Mouse (Mus musculus) kidney, embryonic 15.5 days (tissue): ENCODE results near the gene 2010111I01Rik. TPM values are rescaled to one million over a fixed set of nuclear protein-coding genes. Genes with fewer than 3 reads are reported as not detected.

ENCODE experiments used
- ATAC-seq: fragments of 200-750 bp; cut with Nextera tagmentation; replicated peaks from 2 replicates; pipeline ENCODE4 v1.8.0; 2017; ENCODE audit warnings: moderate TSS enrichment; ENCODE audit not compliant: low FRiP score
- H3K27ac ChIP-seq: fragments of 300-500 bp; sonication (generic); 2 replicates; pipeline ENCODE4 v1.5.1; 2015; ENCODE audit warnings: mild to moderate bottlenecking, inconsistent platforms
- H3K27me3 ChIP-seq: fragments of 300-500 bp; sonication (generic); 2 replicates; pipeline ENCODE4 v1.6.1; 2015; ENCODE audit warnings: inconsistent platforms
- H3K36me3 ChIP-seq: fragments of 300-500 bp; sonication (generic); 2 replicates; pipeline ENCODE4 v1.6.1; 2015; ENCODE audit warnings: inconsistent platforms
- H3K4me1 ChIP-seq: fragments of 300-500 bp; sonication (generic); 2 replicates; pipeline ENCODE4 v1.6.1; 2015; ENCODE audit warnings: inconsistent platforms
- H3K4me2 ChIP-seq: fragments of 300-500 bp; sonication (generic); 2 replicates; pipeline ENCODE4 v1.6.1; 2015; ENCODE audit warnings: moderate library complexity, mild to moderate bottlenecking, inconsistent platforms
- H3K4me3 ChIP-seq: fragments of 300-500 bp; sonication (generic); replicated peaks from 2 replicates; pipeline ENCODE4 v1.5.1; 2015; ENCODE audit warnings: mild to moderate bottlenecking, inconsistent platforms
- H3K9ac ChIP-seq: fragments of 300-500 bp; sonication (generic); 2 replicates; pipeline ENCODE4 v1.6.1; 2015; ENCODE audit warnings: mild to moderate bottlenecking, inconsistent platforms
- H3K9me3 ChIP-seq: fragments of 300-500 bp; sonication (generic); replicated peaks from 2 replicates; pipeline ENCODE4 v1.6.1; 2016; ENCODE audit warnings: inconsistent platforms
- WGBS: fragments of 180-500 bp; shearing (Covaris S2); methylation state at CpG from one replicate; pipeline ENCODE4 v1.1.7; 2015; ENCODE audit warnings: mixed read lengths; 5-methylcytosine and 5-hydroxymethylcytosine counted together
- polyA plus RNA-seq: library from polyadenylated mRNA; unstranded; fragments of >200 nt; fragmentation: Nextera tagmentation; extraction: Ambion mirVana; gene quantifications from 2 replicates; pipeline ENCODE4 v1.2.1, GENCODE M21; 2015

2010111I01Rik gene
- polyA plus RNA-seq, 1 experiment from 2014 or later = 128 TPM

- H3K9ac ChIP-seq = no peak overlapping the region
Measured at GRCm38 (mm10) chr13:63268776-63269175, 304.1 kb downstream of the 2010111I01Rik start.

GRCm38 (mm10) chr13:63270191-63270590 is 305.5 kb downstream of the 2010111I01Rik start:
- no peak overlapping the region for H3K9ac ChIP-seq
- H3K36me3 ChIP-seq = no peaks in the 10 kb centered on the region
- peak overlapping the region; percentile 24; the same call in 1 of the 2 replicates for H3K4me2 ChIP-seq
- WGBS = 48% methylated on average over 5 of the region's 5 CpGs
- peaks cover 75% of the 10 kb centered on the region for H3K4me1 ChIP-seq
- H3K27me3 ChIP-seq = no peaks in the 10 kb centered on the region
- H3K27ac ChIP-seq = peak overlapping the region; percentile 54
- ATAC-seq = no peak
- H3K4me3 ChIP-seq = no peak overlapping the region
- H3K9me3 ChIP-seq = no peaks in the 10 kb centered on the region

More at GRCm38 (mm10) chr13:63268776-63269175, 304.1 kb downstream of the 2010111I01Rik start:
- Histone ChIP-seq H3K27me3 (no peaks in the 10 kb centered on the region), H3K4me1 (peaks cover 73% of the 10 kb centered on the region), H3K27ac (peak overlapping the region; percentile 85), H3K4me3 (no peak overlapping the region), H3K9me3 (no peaks in the 10 kb centered on the region), H3K4me2 (0 out of 2 replicates have a peak overlapping the region, but pooled peaks have one; percentile 3), H3K36me3 (0 out of 2 replicates have a peak, but pooled peaks cover 2% of the 10 kb centered on the region)
- 50% methylated on average over 1 of the region's 1 CpGs for WGBS
- no peak for ATAC-seq

DNA sequence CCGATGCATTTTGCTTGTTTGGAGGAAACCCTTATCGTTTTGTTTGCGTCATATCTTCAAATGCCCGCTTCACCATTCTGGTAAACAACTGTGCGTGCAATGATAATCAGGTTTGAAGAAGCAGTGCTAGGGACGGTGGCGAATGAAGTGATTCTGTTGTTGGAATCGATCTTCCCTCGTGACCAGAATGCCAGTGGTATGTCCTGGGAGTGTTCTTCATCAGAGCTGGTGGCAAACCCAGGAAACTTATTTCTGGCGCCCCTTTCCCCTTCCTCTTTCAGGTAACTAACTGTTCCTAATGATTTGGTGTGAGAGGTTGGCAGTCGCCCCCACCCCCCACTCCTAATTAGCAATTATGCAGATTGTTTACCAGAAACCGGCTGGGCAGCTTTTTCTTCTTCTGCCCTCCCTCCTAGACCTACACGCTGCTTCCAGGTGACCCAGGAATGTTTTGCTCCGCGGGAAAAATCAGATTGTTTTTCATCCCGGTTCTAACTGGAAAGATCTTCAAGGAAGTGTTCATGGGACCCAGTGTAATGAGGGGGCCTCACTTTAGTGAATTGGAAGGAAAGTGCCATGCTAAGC is 307.4 kb downstream of the 2010111I01Rik start:
- WGBS = 16% methylated on average over 16 of the region's 16 CpGs
- H3K9me3 ChIP-seq = no peaks in the 10 kb centered on the region
- peak overlapping the region; percentile 52 for H3K4me3 ChIP-seq
- no peaks in the 10 kb centered on the region for H3K27me3 ChIP-seq
- peak overlapping the region; percentile 47; the same call in 1 of the 2 replicates for H3K9ac ChIP-seq
- H3K27ac ChIP-seq = peak overlapping the region; percentile 91
- H3K4me2 ChIP-seq = peak overlapping the region; percentile 68
- ATAC-seq = no peak
- peaks cover 75% of the 10 kb centered on the region for H3K4me1 ChIP-seq
- 0 out of 2 replicates have a peak, but pooled peaks cover 3% of the 10 kb centered on the region for H3K36me3 ChIP-seq

DNA sequence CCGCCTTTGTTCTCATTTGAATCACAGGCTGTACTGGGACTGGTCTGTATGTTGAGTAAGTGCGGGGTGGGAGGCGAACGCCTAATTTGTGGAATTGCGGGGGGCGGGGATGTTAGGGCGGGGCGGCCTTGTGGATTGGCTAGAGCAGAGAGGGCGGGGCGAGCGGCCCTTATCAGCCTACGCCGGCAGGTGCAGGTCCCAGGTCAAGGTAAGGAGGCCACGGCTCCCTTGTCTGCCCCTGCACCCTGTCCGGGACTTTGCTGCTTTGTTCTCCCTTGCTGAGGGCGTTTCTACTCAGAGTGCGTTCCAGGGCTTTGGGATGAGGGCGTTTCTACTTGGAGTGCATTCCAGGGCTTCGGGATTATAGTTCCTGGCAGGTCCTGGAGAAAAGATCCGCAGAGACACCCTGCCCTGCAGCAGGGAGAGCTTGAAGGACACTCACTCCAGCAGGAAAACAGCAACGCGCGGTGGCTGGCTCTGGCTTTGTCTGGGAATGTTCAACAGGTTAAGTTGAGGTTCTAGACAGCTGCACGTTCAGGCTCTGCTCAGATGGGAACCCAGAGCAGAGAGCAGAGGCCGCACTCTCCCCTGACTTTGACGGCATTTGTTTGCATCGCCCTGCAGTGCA is 308.0 kb downstream of the 2010111I01Rik start:
- peak; percentile 92 for ATAC-seq
- 2% methylated on average over 27 of the region's 27 CpGs for WGBS
- peaks cover 75% of the 10 kb centered on the region for H3K4me1 ChIP-seq
- H3K9me3 ChIP-seq = no peaks in the 10 kb centered on the region
- no peaks in the 10 kb centered on the region for H3K27me3 ChIP-seq
- 0 out of 2 replicates have a peak, but pooled peaks cover 6% of the 10 kb centered on the region for H3K36me3 ChIP-seq
- peak overlapping the region; percentile 91 for H3K27ac ChIP-seq
- H3K4me2 ChIP-seq = peak overlapping the region; percentile 68
- peak overlapping the region; percentile 47 for H3K9ac ChIP-seq
- peak overlapping the region; percentile 52 for H3K4me3 ChIP-seq

- WGBS = 46% methylated on average over 2 of the region's 2 CpGs
- Histone ChIP-seq H3K9me3 (no peaks in the 10 kb centered on the region), H3K36me3 (0 out of 2 replicates have a peak, but pooled peaks cover 6% of the 10 kb centered on the region), H3K4me2 (peak overlapping the region; percentile 68), H3K4me3 (peak overlapping the region; percentile 52), H3K27ac (peak overlapping the region; percentile 54), H3K9ac (peak overlapping the region; percentile 41), H3K4me1 (peaks cover 75% of the 10 kb centered on the region), H3K27me3 (no peaks in the 10 kb centered on the region)
- ATAC-seq = no peak
Measured at GRCm38 (mm10) chr13:63273859-63274258, 309.2 kb downstream of the 2010111I01Rik start.

- peak overlapping the region; percentile 52 for H3K4me3 ChIP-seq
- 60% methylated on average over 10 of the region's 10 CpGs for WGBS
Measured at GRCm38 (mm10) chr13:63274488-63275166, 309.9 kb downstream of the 2010111I01Rik start.

DNA sequence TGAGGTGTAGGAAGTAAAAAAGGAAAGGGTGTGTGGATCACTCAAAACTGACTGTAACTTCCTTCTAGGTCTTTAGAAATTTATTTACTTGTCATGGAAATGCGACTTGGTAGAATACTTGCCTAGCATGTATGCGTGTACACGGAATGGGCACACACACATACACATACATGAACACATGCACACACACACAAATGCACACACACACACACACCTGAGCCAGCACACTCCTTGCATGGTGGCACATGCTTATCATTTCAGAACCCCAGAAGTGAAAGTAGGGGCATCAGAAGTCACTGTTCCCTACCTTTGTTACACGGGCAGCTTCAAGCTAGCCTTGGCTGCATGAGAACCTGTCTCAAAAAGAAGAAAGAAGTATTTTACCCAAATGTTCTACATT is 311.7 kb downstream of the 2010111I01Rik start:
- Histone ChIP-seq H3K27me3 (no peaks in the 10 kb centered on the region), H3K27ac (0 out of 2 replicates have a peak overlapping the region, but pooled peaks have one; percentile 23), H3K4me3 (peak overlapping the region; percentile 6), H3K9ac (no peak overlapping the region), H3K4me1 (peaks cover 81% of the 10 kb centered on the region), H3K4me2 (peak overlapping the region; percentile 49), H3K36me3 (0 out of 2 replicates have a peak, but pooled peaks cover 6% of the 10 kb centered on the region), H3K9me3 (no peaks in the 10 kb centered on the region)
- 84% methylated on average over 4 of the region's 4 CpGs for WGBS
- ATAC-seq = no peak

More at GRCm38 (mm10) chr13:63274488-63275166, 309.9 kb downstream of the 2010111I01Rik start:
- H3K36me3 ChIP-seq = 0 out of 2 replicates have a peak, but pooled peaks cover 6% of the 10 kb centered on the region
- H3K4me2 ChIP-seq = peak overlapping the region; percentile 68
- no peaks in the 10 kb centered on the region for H3K27me3 ChIP-seq
- no peak overlapping the region for H3K27ac ChIP-seq
- H3K9me3 ChIP-seq = no peaks in the 10 kb centered on the region
- H3K4me1 ChIP-seq = peaks cover 77% of the 10 kb centered on the region
- peak overlapping the region; percentile 41; the same call in 1 of the 2 replicates for H3K9ac ChIP-seq
- ATAC-seq = no peak

DNA sequence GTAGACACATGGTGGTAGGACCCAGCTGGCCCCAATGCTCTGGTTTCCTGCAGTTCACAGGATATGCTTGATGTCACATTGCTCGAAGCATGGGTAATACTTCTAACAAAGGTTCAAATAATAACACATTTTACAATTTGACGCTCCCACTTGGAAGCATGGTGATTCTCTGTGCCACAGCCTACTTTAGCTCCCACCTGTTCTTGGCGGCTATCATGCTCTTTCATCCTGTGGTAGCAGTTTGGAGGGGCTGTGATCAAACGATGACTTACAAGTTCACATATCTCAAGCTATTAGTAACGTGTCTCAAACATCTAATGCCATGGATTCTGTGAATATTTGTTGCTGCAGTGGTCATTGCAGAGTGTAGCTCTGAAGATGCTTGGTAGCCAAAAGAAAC is 312.6 kb downstream of the 2010111I01Rik start:
- Histone ChIP-seq H3K27ac (peak overlapping the region; percentile 84), H3K4me2 (peak overlapping the region; percentile 49), H3K9me3 (no peaks in the 10 kb centered on the region), H3K27me3 (no peaks in the 10 kb centered on the region), H3K4me3 (no peak overlapping the region), H3K4me1 (peaks cover 83% of the 10 kb centered on the region), H3K36me3 (peaks cover 13% of the 10 kb centered on the region; the same call in 1 of the 2 replicates), H3K9ac (no peak overlapping the region)
- ATAC-seq = no peak
- WGBS = 43% methylated on average over 5 of the region's 5 CpGs

DNA sequence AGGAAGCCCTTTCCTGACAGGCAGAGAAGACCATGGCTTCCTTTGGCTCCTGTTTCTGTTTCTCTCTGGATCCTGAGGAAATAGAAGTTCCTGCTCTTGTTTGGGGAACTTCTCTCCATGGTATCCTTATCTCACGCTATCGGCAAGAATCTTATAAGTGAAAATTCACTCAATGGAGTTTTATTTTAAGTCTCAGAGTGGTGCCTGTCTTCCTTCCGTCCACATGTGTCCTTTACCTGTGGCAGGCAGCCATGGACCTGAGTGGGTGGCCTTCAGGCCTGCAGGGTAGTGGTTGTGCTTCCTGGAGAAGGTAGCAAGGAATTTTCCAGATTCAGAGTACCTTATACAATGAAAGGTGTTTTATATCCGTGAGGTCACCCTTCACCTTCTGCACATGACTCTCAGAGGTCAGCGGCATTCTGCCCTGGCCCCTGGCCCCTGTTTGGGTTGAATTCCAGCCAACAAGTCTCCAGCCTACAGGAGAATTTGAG is 313.5 kb downstream of the 2010111I01Rik start:
- ATAC-seq = no peak
- 24% methylated on average over 5 of the region's 5 CpGs for WGBS
- H3K27me3 ChIP-seq = no peaks in the 10 kb centered on the region
- H3K4me3 ChIP-seq = peak overlapping the region; percentile 32
- H3K4me1 ChIP-seq = peaks cover 81% of the 10 kb centered on the region
- H3K9me3 ChIP-seq = no peaks in the 10 kb centered on the region
- peak overlapping the region; percentile 49 for H3K4me2 ChIP-seq
- peaks cover 20% of the 10 kb centered on the region for H3K36me3 ChIP-seq
- 0 out of 2 replicates have a peak overlapping the region, but pooled peaks have one; percentile 8 for H3K9ac ChIP-seq
- peak overlapping the region; percentile 84 for H3K27ac ChIP-seq

DNA sequence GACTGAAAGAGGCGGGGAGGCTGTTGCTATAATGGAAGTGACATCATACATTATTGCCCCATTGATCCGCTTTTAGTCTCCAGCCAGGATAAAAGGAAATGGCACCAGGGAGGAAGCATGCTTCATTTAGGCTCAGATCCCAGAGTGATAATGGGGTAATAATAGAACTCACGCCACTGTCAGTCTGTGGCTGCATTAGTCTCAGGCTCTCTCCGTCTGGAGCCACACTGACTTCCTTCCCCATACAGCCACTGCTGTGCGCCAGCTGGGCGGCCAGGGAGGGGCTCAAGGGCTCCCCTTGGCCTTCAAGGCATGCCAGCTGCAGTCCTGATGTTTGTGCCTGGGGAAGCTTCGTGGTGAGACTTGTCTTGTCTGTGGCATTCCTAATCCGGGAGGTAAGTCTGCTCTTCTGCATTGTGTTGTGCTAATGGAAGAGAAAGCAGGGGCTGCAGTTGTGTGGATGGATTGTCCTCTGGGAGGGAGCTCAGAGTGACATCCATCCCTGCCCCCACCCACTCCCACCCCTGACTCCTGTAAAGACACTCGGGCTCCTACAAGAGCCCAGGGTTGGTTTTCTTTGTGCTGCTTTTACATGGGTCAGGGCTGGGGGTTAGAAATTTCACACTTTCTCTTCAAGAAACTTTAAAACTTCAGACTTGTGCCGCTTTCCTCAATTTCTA is 314.2 kb downstream of the 2010111I01Rik start:
- ATAC-seq = peak; percentile 70
- Histone ChIP-seq H3K36me3 (peaks cover 27% of the 10 kb centered on the region), H3K27ac (peak overlapping the region; percentile 84), H3K4me2 (peak overlapping the region; percentile 49), H3K4me1 (peaks cover 83% of the 10 kb centered on the region), H3K27me3 (no peaks in the 10 kb centered on the region), H3K9me3 (no peaks in the 10 kb centered on the region), H3K9ac (0 out of 2 replicates have a peak overlapping the region, but pooled peaks have one; percentile 29), H3K4me3 (peak overlapping the region; percentile 32)
- 13% methylated on average over 10 of the region's 10 CpGs for WGBS

GRCm38 (mm10) chr13:63279807-63280206 is 315.1 kb downstream of the 2010111I01Rik start:
- no peaks in the 10 kb centered on the region for H3K27me3 ChIP-seq
- peak overlapping the region; percentile 84 for H3K27ac ChIP-seq
- no peaks in the 10 kb centered on the region for H3K9me3 ChIP-seq
- peaks cover 79% of the 10 kb centered on the region for H3K4me1 ChIP-seq
- ATAC-seq = no peak
- WGBS = 37% methylated on average over 8 of the region's 8 CpGs
- peaks cover 31% of the 10 kb centered on the region for H3K36me3 ChIP-seq
- peak overlapping the region; percentile 49 for H3K4me2 ChIP-seq
- H3K4me3 ChIP-seq = peak overlapping the region; percentile 32
- H3K9ac ChIP-seq = peak overlapping the region; percentile 29; the same call in 1 of the 2 replicates
